Mouse (Mus musculus): ENCODE measurements around the gene Gne.
A peak's percentile ranks its signal among the peaks of the same experiment; 100 is the strongest.
"Not testable (repeated sequence)": the region's sequence is repeated elsewhere in the genome, so short reads cannot be mapped to it uniquely, and the experiment has no call there.

Gne gene

DNA sequence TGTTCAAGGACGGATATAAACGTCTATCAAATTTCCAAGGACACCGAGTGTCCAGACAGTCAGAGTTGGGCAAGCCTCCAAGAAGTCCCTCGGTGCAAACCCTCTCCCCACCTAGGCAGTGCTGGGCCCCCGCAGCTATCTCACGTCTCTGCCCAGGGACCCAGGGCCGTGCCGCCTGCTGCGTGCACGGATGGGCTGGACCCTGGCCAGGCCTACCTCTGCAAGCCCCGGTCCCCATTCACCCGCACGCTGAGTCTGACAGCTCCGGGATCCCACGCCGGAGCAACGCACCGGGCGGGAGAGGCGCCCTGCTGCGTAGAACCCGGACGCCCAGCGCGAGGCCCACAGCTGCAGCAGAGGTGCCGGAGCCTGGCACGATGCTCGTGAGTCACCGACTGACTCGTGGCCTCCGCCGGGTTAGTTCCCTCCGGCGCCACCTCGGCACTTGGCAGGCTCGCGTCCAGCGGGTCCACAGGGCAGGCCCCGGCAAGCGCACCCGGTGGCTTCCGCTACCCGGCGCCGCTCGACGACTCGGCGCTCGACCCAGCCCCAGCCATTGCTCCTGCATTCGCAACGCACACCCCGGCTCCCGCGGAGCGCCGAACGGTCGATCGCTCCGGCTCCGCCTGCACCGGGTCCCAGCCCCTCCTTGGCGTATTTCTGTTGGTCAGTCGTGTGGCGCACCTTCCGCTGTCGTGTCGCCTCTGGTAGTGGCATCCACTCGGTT is 11.7 kb downstream of the Gne start:
- DNase-seq, result peak; percentile 92

DNA sequence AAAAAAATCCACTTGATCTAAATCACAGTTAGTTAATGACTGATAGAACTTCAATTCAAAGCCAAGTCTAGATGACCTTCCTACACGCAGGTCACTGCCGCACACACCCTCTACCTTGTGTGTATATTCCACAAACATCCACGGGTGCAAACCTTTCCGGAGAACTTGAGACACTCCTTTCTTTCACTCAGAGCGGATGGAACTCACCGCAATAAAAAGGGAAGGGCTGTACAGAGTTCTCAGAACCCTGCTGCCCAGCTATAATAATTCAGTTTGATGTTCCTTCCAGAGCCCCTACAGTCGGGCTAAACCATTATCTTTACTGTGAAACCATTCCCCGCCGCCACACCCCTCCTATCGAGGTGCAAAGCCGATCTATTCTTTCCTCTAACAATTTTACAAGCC is 12.2 kb downstream of the Gne start:
- peak; percentile 8 for DNase-seq

DNA sequence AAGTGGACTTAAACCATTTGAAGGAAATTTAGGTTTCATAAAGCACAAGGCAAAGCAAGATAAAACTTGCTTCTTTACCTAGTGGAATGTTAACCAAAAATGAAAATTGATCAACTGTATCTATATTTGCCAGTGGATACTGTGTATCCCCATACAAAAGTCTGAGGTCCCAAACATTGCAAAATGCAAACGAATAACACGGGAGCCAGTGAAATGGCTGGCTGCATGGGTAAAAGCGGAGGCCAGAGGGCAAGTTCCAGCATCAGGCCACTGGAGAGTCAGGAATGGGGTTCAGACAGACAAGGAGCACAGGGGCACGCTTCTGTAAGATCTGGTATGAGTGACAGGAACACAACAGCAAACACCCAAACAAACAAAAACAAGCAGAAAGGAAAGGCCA is 13.3 kb downstream of the Gne start:
- DNase-seq, result no peak

DNA sequence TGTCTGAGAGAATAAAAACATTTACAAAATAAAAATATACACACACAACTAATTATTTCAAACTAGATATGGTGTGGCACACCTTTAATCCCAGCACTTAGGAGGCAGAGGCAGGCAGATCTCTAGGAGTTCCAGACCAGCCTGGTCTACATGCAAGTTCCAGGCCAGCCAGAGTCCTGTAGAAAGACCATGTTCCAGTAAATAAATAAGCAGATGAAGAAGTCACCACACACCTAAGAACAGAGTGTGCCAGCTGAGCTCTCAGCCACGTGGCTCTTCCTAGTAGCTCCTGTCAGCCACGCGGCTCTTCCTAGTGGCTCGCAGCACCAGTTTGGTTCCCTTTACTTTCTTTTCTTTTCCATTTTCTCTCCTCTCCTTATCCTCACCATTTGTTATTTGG is 14.6 kb downstream of the Gne start:
- DNase-seq, result no peak

DNA sequence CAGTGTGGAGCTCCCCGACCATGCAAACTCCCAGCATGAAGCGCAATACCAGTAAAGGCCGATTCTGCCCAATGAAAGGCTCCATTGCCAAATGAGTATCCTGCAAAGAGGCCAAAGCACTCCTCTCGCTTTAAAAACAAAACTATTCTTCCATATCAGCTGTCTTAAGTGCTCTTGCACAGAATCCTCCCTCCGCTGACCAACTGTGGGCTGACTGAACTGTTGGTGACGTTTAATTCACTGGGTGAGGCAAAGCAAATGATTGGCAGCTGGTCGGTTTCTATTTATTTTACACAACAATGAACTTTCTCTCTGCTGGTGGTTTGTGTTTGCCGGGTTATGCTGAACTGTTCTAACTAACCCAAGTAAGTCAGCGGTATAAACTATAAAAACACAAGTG is 15.2 kb downstream of the Gne start:
- no peak for DNase-seq

DNA sequence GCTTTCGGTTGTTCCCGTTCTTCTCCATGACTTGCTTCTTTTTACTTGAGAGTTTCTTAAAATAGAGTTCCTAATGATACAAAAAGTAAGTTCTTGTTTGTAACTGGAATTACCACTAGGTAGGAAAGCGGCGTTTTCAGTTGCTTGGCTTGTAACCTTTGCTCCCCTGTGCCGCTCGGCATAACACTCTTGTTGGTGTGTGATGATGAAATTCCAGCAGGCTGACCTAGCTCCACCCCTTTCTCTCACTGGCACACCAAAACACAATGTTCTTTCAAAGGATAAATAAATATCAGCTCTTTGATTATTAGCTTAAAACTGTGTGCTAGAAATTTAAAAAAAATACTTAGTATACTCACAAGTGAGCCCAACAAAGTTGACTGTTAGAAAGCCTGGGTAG is 17.1 kb downstream of the Gne start:
- DNase-seq, result no peak

DNA sequence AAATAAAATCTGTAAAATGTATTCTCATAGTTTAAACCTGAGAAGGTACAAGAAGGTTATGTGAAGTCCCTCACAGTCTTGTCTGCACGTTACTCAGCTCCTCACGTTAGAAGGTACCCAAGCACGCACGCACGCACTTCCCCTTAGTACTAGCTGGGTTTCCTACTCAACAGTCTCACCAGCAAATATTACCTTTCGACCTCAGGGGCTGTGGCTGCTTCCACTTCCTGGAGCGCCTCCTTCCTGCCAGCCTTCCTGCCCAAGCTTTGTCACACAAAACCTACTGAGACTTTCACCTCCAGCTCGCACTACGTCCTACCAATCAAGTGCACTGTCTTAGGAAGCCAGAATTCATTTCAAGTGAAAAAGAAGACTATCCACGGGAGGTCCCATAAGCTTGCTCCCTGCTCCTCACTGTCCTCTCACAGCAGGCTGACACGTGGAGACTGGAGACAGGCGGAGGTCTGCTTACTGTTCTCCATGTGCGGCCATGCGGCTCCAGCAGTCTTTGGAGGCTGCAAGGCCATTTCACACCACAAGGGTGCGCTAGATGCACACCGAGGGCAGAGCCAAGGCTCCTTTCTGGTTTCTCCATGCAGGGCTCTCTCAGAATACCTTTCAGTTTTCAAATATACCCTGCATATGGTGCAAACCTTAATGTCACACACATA is 18.5 kb downstream of the Gne start:
- peak; percentile 90 for DNase-seq

DNA sequence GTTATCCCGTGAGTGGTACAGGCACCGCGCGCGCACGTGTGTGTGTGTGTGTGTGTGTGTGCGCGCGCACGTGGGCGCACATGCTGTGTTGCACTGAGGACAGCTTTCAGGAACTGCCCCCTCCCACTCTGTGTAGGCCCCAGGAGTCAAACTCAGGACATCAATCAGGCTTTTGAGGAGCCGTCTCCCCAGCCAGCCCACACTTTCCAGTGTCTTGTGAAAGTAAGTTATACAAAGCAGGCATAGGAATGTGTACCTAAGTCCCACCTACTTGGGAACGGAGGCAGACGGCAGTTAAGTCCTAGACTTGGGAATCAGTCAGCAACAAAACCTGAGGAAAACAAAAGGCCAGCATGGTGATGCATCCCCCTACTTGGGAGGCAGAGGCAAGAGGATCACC is 21.2 kb downstream of the Gne start:
- peak; percentile 30 for DNase-seq

DNA sequence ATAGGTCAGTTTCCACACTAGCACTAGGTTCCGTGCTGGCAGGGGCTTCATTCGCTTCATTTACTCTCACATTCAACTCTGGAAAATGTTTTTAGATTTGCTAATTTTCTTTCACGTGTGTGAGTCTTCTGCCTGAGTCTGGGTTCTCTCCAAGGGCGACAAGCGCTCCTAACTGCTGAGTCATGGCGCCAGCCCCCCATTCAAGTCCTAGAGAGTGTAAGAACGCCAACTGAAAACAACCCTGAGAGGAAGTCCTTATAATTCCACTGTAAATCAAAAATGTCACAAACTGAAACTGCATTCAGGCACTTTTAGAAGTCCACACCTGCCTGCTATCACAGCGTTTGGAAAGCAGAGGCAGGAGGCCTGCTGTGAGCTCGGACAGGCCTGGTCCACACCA is 21.9 kb downstream of the Gne start:
- peak; percentile 49 for DNase-seq

DNA sequence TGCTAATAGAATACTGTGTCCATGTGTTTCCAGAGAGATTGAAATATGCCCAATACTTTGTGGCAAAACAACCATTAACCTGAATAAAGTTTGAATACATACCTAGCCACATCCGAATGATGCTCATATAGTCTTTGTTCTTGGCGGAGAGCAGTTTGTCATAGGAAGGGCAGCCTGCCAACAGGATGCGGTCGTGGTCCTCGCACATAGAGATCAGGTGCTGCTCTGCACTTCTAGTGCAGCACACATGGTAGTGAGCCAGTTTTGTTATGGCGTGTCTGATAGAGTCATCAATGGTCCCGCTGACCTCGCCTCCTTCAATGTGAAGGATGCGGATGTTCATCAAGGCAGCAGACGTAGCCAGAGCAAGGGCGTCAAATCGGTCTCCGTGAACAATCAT is 24.3 kb downstream of the Gne start:
- DNase-seq, result no peak

DNA sequence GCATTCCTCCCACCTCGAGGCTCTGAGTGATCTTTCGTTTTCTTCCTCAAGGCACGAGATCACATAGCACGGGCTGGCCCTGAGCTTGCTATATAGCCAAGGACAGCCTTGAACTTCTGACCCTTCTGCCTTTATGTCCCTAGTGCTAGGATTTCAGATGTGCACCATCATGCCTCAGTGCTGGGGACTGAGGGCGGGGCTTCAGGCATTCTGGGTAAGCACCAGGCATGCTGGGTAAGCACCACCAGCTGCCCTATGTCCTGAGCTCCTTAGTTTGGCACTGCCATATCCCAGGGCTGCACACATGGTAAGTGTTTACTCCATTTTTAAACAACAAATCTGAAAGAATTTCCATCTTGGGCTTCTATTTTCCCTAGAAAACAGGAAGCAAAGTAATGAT is 34.2 kb downstream of the Gne start:
- DNase-seq, result no peak

DNA sequence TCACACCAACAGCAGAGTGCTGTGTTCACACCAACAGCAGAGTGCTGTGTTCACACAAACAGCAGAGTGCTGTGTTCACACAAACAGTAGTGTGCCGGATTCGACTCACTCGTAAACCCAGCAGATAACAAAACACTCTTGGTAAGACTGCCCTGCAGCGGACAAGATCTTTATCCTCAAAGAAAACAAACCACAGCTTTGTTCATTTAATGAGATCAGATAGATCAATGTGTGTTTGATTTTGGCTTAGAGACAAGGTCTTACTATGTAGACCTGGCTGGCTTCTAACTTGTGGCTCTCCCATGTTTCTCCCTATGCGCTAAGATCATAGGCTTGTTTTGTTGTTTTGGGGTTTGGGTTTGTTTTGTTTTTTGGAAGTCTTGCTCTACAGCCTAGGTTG is 37.9 kb downstream of the Gne start:
- DNase-seq, result no peak

DNA sequence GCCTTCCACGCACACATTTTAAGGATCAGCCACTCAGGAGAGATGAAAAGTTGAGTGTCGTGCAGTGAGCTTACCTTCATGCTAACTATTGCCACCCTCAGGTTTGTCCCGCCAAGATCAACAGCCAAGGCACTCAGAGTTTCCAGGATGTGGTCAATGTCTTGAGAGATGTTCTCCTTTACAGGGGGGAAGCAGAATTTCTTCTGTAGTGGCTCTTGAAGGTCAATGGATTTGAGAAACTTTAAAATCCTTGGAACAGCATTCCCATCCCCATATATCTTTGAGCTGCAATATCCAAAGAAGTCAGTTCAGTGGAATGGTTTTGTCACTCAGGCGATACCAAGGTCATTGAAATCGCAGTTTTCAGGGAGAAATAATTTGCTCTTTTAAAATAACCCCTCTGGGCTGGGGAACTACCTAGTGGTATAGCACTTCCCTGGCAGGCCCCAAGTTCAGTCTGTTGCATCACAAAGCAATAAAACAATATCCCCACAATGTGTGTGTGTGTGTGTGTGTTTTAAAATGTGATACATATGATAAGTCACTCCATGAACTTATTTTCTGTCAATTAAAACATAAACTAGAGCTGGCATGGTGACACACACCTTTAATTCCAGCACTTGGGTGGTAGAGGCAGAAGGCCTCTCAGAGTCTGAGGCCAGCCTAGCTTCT is 39.2 kb downstream of the Gne start:
- DNase-seq, result no peak

DNA sequence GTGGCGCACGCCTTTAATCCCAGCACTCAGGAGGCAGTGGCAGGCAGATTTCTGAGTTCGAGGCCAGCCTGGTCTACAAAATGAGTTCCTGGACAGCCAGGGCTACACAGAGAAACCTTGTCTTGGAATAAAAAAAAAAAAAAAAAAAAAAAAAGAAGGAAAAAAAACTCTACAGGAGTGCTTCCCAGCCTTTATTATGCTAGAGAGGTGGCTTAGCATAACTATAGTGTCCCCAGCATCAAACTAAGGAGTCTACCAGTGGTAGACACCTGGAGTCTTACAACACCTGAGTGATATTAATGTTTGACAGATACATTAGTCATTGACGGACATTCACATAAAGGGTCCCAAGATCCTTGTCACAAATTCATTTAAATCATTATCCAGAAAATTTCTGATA is 40.8 kb downstream of the Gne start:
- DNase-seq, result not testable (repeated sequence)

DNA sequence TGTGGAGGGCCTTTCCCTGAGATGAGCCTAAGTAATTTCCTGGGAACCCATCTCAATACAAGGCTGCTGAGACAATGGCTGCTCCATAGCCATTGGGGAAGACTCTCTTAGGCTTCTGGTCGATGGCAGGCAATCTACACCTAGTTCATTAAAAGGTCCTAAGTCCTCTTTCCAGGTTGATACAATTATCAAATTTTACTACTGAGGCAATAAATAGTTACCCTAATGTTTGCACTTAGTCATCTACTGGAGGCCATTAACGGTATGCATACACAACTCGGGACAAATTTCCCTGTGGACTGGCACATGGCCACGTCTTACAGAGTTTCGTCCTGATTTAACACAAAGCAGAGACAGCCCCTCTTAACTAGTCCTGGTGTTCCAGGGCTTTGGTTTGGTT is 41.5 kb downstream of the Gne start:
- no peak for DNase-seq

DNA sequence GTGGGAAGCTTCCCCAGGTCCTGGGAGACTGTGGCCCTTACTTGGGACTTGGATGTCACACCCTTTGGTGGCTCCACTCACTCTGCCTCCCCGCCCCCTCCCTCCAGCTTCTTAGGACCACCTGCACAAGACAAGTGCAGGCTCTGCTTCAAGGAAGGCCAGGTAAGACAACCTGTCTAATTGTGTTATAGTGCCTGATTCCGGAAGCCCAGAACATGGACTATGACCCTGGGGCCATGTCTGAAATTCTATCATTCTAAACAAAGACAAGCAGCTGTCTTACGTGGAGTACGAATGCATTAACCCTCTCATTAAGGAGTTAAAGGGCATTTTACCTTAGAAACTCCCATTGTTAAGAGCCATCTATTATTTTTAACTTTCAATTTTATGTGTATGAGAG is 43.2 kb downstream of the Gne start:
- DNase-seq, result no peak

DNA sequence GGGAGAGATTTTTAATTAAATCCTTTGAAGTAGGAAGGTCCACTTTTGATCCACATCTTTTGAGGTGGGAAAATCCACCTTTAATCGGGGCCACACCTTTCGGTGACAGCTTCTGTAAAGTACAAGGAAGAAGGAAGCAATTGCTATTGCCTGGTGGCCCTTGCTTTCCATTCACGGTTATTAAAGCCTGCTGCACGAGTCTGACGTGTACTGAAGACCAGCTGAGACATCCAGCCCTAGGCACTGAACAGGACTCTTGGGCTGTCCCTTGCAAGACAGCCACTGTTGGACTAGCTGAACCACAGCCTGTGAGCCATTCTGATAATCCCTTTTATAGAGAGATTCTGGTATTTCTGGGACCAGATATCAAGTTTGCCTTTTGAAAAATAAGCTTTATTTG is 47.5 kb downstream of the Gne start:
- DNase-seq, result no peak

DNA sequence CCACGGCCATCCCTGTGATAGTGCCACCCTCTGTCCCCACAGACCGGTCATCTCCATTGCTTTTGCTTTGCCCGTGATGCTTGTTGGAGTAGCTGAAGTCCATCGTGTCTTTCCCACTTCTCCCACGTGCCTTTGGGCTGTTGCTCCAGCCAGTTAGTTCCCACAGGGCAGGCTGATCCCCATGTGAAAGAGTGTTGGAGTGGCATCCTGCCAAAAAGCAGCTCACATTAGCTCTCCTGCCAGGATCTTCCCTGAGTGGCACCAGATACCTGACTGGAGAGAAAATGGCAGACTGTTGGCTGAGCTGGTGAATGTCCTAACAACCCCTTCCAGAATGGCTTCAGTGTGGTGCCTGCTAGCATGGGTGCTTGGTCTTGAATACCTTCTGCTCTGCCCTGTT is 52.5 kb downstream of the Gne start:
- DNase-seq, result peak; percentile 27

DNA sequence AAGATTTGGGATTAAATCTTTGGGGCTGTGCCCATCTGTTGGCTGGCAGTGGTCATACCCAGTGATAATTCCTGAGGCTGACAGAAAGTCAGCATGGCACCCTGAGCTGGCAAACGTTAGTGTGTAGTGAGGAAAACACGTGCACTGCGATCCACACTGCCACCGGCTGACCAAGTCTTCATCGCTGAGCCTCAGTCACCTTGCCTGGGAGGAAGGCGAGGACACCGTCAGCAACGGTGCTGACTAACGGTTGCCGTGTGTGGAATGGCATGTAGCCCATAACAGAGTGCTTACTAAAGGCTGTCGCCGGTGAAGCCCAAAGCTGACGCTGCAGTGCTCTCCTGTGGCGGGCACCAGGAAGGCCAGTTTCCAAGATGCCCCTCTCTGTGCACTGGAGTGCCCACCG is 54.3 kb downstream of the Gne start:
- DNase-seq, result peak; percentile 30

DNA sequence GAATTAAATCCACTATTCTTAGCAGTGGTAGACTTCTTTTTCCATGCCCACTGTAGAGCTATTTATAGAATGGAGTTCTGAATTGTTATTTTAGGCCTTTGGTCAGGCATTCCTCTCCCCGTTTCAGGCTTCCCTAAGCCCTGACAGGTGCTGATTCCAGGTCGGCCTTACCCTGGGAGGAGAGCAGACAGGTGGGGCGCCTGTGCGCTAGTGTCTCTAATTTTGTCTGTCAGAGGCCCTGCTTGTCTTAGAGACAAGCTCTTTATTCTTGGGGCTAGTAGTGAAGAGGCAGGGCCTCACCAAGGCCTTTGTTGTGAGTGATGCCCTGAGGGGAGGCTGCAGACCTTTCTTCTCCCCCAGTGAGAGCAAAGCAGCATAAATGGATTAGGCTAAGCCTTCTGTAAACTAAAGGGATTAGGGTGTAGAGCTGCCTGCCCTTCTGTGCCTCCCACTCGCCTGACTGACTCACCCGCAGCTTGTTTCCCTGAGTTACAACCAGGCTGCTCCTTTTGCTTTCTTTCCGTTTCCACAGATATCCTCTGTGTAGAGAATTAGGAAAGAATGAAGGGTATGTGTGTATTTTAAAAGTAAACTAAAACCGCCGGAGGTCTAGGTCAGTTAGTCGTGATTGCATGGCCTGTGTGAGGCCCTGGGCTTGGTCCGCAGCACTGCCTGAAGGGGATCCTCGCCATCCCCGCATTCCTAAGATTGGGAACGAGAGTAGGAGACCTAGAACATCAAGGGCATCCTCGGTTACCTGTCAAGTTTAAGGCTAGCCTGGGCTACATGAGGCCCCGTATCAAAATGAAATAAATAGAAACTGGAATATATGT is 55.5 kb downstream of the Gne start:
- peak; percentile 80 for DNase-seq

DNA sequence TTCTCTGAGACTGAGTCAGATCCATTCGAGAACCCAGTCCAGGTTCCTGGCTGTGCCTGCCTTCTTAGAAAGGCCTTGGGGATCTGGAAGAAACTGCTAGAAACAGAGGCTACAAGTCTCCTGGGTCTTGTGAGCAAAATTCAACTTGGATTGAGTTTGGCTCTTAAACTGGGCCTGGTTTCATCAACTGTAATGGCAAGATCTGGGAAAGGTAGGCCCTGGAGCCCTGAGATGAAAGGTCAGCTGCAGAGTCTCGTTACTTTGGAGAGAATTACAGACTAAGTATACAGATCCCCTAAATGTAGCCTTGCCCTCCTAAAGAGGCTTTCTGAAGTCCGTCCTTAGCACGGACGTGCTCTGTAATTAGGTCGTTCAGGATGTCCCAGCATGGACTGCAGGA is 58.4 kb downstream of the Gne start:
- DNase-seq, result no peak

DNA sequence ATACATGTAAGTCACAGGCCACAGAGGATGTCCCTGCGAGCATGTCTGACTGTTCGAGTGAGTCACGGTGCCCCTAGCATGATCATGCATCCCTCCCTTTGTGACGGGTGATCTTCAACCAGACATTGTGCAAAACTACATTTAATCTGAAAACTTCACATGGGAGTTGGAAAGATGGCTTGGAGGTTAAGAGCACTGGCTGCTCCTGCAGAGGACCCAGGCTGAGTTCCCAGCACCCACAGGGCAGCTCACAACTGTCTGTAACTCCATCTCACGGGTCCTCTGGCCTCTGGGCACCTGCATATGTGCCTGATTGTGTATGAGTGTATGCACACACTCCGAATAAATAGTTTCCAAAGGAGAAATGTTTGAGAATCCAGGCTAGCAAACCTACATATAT is 59.7 kb downstream of the Gne start:
- no peak for DNase-seq

DNA sequence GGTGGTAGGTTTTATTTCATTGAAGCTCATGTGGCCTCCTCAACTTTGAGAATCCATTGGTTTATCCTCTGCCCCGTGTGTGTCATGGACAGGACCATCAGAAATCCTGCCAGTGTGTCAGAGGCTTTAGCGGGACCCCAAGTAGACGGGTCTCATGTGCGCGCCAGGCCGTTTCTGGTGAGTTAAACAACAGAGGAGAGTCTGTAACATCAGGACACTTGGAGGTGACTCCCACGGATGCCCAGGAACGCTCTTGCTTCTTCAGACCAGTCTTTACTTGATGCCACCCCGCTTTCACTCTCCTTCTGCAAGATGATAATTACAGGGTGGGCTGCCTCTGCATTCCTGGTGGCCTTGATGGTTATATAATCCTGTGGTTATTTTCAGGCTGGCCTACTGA is 60.3 kb downstream of the Gne start:
- no peak for DNase-seq

DNA sequence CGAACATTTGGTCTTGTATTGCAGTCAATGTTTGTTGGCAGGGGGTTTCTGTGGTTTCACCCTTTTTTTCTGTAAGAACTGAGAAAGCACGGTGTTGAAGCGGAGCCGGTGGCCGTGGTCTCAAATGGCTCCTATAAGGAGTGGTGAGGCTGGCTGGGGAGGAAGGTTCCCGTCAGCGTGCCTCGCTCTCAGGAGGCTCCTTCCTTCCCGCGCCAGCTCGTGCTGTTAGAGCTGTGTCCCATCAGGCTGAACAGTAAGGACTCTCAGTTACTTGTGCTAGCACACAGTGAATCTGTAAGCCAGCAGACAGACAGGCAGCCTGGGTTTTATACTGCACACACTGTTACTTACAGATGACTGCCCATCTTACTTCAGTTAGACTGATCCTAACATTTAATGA is 61.2 kb downstream of the Gne start:
- DNase-seq, result no peak
